Mouse (Mus musculus): ENCODE measurements around the gene Clasp1. TPM values are rescaled to one million over a fixed set of nuclear protein-coding genes. Genes with fewer than 3 reads are reported as not detected.
A peak's percentile ranks its signal among the peaks of the same experiment; 100 is the strongest.

The Clasp1 gene
- polyA plus RNA-seq, 1 experiment from 2014 or later = 131 TPM

GRCm38 (mm10) chr1:118482285-118483019 lies 93.6 kb downstream of the Clasp1 start:
- Histone ChIP-seq H3K27me3 (no peaks in the 10 kb centered on the region), H3K27ac (replicated peaks) (peak overlapping the region; percentile 76), H3K36me3 (no peaks in the 10 kb centered on the region), H3K9me3 (no peaks in the 10 kb centered on the region), H3K4me1 (peaks cover 50% of the 10 kb centered on the region), H3K4me2 (replicated peaks) (0 out of 2 replicates have a peak overlapping the region, but pooled peaks have one; percentile 10), H3K4me3 (no peak overlapping the region), H3K9ac (replicated peaks) (0 out of 2 replicates have a peak overlapping the region, but pooled peaks have one; percentile 15)
- WGBS = 70% methylated on average over 8 of the region's 8 CpGs
- no peak for ATAC-seq (replicated peaks)

- Histone ChIP-seq H3K9ac (replicated peaks) (no peak overlapping the region), H3K9me3 (no peaks in the 10 kb centered on the region), H3K36me3 (no peaks in the 10 kb centered on the region), H3K4me1 (peaks cover 50% of the 10 kb centered on the region), H3K27me3 (no peaks in the 10 kb centered on the region), H3K4me2 (replicated peaks) (no peak overlapping the region), H3K27ac (replicated peaks) (no peak overlapping the region), H3K4me3 (no peak overlapping the region)
- no peak for ATAC-seq (replicated peaks)
- 84% methylated on average over 6 of the region's 6 CpGs for WGBS
Observed at GRCm38 (mm10) chr1:118483504-118484096, 94.7 kb downstream of the Clasp1 start.

GRCm38 (mm10) chr1:118485572-118485971 lies 96.7 kb downstream of the Clasp1 start:
- no peaks in the 10 kb centered on the region for H3K27me3 ChIP-seq
- no peak overlapping the region for H3K4me3 ChIP-seq
- H3K9me3 ChIP-seq = no peaks in the 10 kb centered on the region
- no peak overlapping the region for H3K27ac ChIP-seq (replicated peaks)
- ATAC-seq (replicated peaks) = no peak
- H3K36me3 ChIP-seq = no peaks in the 10 kb centered on the region
- H3K4me2 ChIP-seq (replicated peaks) = no peak overlapping the region
- 65% methylated on average over 3 of the region's 3 CpGs for WGBS
- no peak overlapping the region for H3K9ac ChIP-seq (replicated peaks)
- H3K4me1 ChIP-seq = peaks cover 33% of the 10 kb centered on the region

GRCm38 (mm10) chr1:118486021-118486420 lies 97.2 kb downstream of the Clasp1 start:
- Histone ChIP-seq H3K9me3 (no peaks in the 10 kb centered on the region), H3K9ac (replicated peaks) (no peak overlapping the region), H3K27me3 (no peaks in the 10 kb centered on the region), H3K4me1 (peaks cover 29% of the 10 kb centered on the region), H3K27ac (replicated peaks) (no peak overlapping the region), H3K36me3 (no peaks in the 10 kb centered on the region), H3K4me3 (no peak overlapping the region), H3K4me2 (replicated peaks) (no peak overlapping the region)
- no peak for ATAC-seq (replicated peaks)

- Histone ChIP-seq H3K27me3 (no peaks in the 10 kb centered on the region), H3K4me1 (peaks cover 5% of the 10 kb centered on the region), H3K9me3 (no peaks in the 10 kb centered on the region), H3K9ac (replicated peaks) (no peak overlapping the region), H3K27ac (replicated peaks) (no peak overlapping the region), H3K4me2 (replicated peaks) (no peak overlapping the region), H3K36me3 (peaks cover 5% of the 10 kb centered on the region), H3K4me3 (no peak overlapping the region)
- WGBS = 86% methylated on average over 3 of the region's 3 CpGs
- ATAC-seq (replicated peaks) = no peak
Observed at GRCm38 (mm10) chr1:118492811-118493210, 104.0 kb downstream of the Clasp1 start.

- peaks cover 5% of the 10 kb centered on the region for H3K4me1 ChIP-seq
Observed at GRCm38 (mm10) chr1:118494551-118494950, 105.7 kb downstream of the Clasp1 start.

GRCm38 (mm10) chr1:118498311-118498710 lies 109.5 kb downstream of the Clasp1 start:
- H3K36me3 ChIP-seq = peaks cover 47% of the 10 kb centered on the region

More at GRCm38 (mm10) chr1:118494551-118494950, 105.7 kb downstream of the Clasp1 start:
- Histone ChIP-seq H3K4me2 (replicated peaks) (no peak overlapping the region), H3K27me3 (no peaks in the 10 kb centered on the region), H3K4me3 (no peak overlapping the region), H3K27ac (replicated peaks) (peak overlapping the region; percentile 29; the same call in 1 of the 2 replicates), H3K9me3 (no peaks in the 10 kb centered on the region), H3K9ac (replicated peaks) (no peak overlapping the region), H3K36me3 (peaks cover 10% of the 10 kb centered on the region)
- 97% methylated on average over 9 of the region's 9 CpGs for WGBS
- no peak for ATAC-seq (replicated peaks)

GRCm38 (mm10) chr1:118500606-118501005 lies 111.7 kb downstream of the Clasp1 start:
- no peaks in the 10 kb centered on the region for H3K27me3 ChIP-seq
- 92% methylated on average over 11 of the region's 11 CpGs for WGBS
- no peak overlapping the region for H3K27ac ChIP-seq (replicated peaks)
- ATAC-seq (replicated peaks) = no peak
- H3K4me2 ChIP-seq (replicated peaks) = no peak overlapping the region
- H3K9me3 ChIP-seq = no peaks in the 10 kb centered on the region
- no peak overlapping the region for H3K9ac ChIP-seq (replicated peaks)
- no peak overlapping the region for H3K4me3 ChIP-seq
- H3K36me3 ChIP-seq = peaks cover 68% of the 10 kb centered on the region
- H3K4me1 ChIP-seq = no peaks in the 10 kb centered on the region

More at GRCm38 (mm10) chr1:118498311-118498710, 109.5 kb downstream of the Clasp1 start:
- no peaks in the 10 kb centered on the region for H3K27me3 ChIP-seq
- no peak overlapping the region for H3K4me2 ChIP-seq (replicated peaks)
- H3K4me3 ChIP-seq = no peak overlapping the region
- no peaks in the 10 kb centered on the region for H3K9me3 ChIP-seq
- H3K27ac ChIP-seq (replicated peaks) = no peak overlapping the region
- 73% methylated on average over 5 of the region's 5 CpGs for WGBS
- H3K9ac ChIP-seq (replicated peaks) = no peak overlapping the region
- H3K4me1 ChIP-seq = peaks cover 5% of the 10 kb centered on the region
- peak; percentile 67 for ATAC-seq (replicated peaks)

- H3K4me1 ChIP-seq = no peaks in the 10 kb centered on the region
- no peaks in the 10 kb centered on the region for H3K9me3 ChIP-seq
- H3K4me2 ChIP-seq (replicated peaks) = no peak overlapping the region
- no peak overlapping the region for H3K9ac ChIP-seq (replicated peaks)
- no peaks in the 10 kb centered on the region for H3K27me3 ChIP-seq
- H3K36me3 ChIP-seq = peaks cover 78% of the 10 kb centered on the region
- H3K27ac ChIP-seq (replicated peaks) = no peak overlapping the region
- H3K4me3 ChIP-seq = no peak overlapping the region
- WGBS = 87% methylated on average over 2 of the region's 2 CpGs
- ATAC-seq (replicated peaks) = no peak
Observed at GRCm38 (mm10) chr1:118501691-118502090, 112.8 kb downstream of the Clasp1 start.

GRCm38 (mm10) chr1:118505746-118506145 lies 116.9 kb downstream of the Clasp1 start:
- H3K9me3 ChIP-seq = no peaks in the 10 kb centered on the region
- no peak overlapping the region for H3K4me2 ChIP-seq (replicated peaks)
- H3K27ac ChIP-seq (replicated peaks) = no peak overlapping the region
- 93% methylated on average over 1 of the region's 1 CpGs for WGBS
- peaks cover 97% of the 10 kb centered on the region for H3K36me3 ChIP-seq
- no peak overlapping the region for H3K9ac ChIP-seq (replicated peaks)
- ATAC-seq (replicated peaks) = no peak
- H3K4me3 ChIP-seq = no peak overlapping the region
- H3K4me1 ChIP-seq = no peaks in the 10 kb centered on the region
- H3K27me3 ChIP-seq = no peaks in the 10 kb centered on the region

GRCm38 (mm10) chr1:118510996-118511395 lies 122.1 kb downstream of the Clasp1 start:
- Histone ChIP-seq H3K9me3 (no peaks in the 10 kb centered on the region), H3K4me2 (replicated peaks) (no peak overlapping the region), H3K9ac (replicated peaks) (no peak overlapping the region), H3K4me1 (no peaks in the 10 kb centered on the region), H3K27me3 (no peaks in the 10 kb centered on the region), H3K36me3 (peaks cover 93% of the 10 kb centered on the region), H3K4me3 (no peak overlapping the region), H3K27ac (replicated peaks) (no peak overlapping the region)
- no peak for ATAC-seq (replicated peaks)
- 94% methylated on average over 3 of the region's 3 CpGs for WGBS

- ATAC-seq (replicated peaks) = no peak
- no peak overlapping the region for H3K27ac ChIP-seq (replicated peaks)
- no peak overlapping the region for H3K9ac ChIP-seq (replicated peaks)
- H3K27me3 ChIP-seq = no peaks in the 10 kb centered on the region
- no peak overlapping the region for H3K4me3 ChIP-seq
- H3K36me3 ChIP-seq = peaks cover 91% of the 10 kb centered on the region
- H3K4me2 ChIP-seq (replicated peaks) = no peak overlapping the region
- H3K4me1 ChIP-seq = no peaks in the 10 kb centered on the region
- 97% methylated on average over 8 of the region's 8 CpGs for WGBS
- H3K9me3 ChIP-seq = no peaks in the 10 kb centered on the region
Observed at GRCm38 (mm10) chr1:118511738-118512530, 123.1 kb downstream of the Clasp1 start.
